Mouse (Mus musculus) heart, adult 11 months (tissue): ENCODE results near the gene Srbd1.

ENCODE experiments used
- DNase-seq: peaks from one replicate; pipeline ENCODE4 v3.0.0; 2022

Gene Srbd1

GRCm38 (mm10) chr17:86135835-86136234 lies 9.1 kb downstream of the Srbd1 start:
- no peak for DNase-seq

GRCm38 (mm10) chr17:86134461-86134860 lies 10.5 kb downstream of the Srbd1 start:
- DNase-seq: peak; percentile 61

- DNase-seq: peak; percentile 70
Observed at GRCm38 (mm10) chr17:86132534-86132933, 12.4 kb downstream of the Srbd1 start.

GRCm38 (mm10) chr17:86128198-86128597 lies 16.8 kb downstream of the Srbd1 start:
- peak; percentile 88 for DNase-seq

- peak; percentile 62 for DNase-seq
Observed at GRCm38 (mm10) chr17:86125908-86126307, 19.1 kb downstream of the Srbd1 start.

GRCm38 (mm10) chr17:86123146-86123545 lies 21.8 kb downstream of the Srbd1 start:
- peak; percentile 53 for DNase-seq

- DNase-seq: no peak
Observed at GRCm38 (mm10) chr17:86096875-86097274, 48.1 kb downstream of the Srbd1 start.

GRCm38 (mm10) chr17:86093124-86093523 lies 51.9 kb downstream of the Srbd1 start:
- DNase-seq: no peak

GRCm38 (mm10) chr17:86091631-86092030 lies 53.3 kb downstream of the Srbd1 start:
- no peak for DNase-seq

- DNase-seq: no peak
Observed at GRCm38 (mm10) chr17:86089893-86090588, 54.9 kb downstream of the Srbd1 start.

GRCm38 (mm10) chr17:86087922-86088321 lies 57.1 kb downstream of the Srbd1 start:
- DNase-seq: no peak

GRCm38 (mm10) chr17:86086191-86086590 lies 58.8 kb downstream of the Srbd1 start:
- DNase-seq: no peak

GRCm38 (mm10) chr17:86083207-86083606 lies 61.8 kb downstream of the Srbd1 start:
- DNase-seq: no peak

- no peak for DNase-seq
Observed at GRCm38 (mm10) chr17:86078060-86078459, 66.9 kb downstream of the Srbd1 start.

- no peak for DNase-seq
Observed at GRCm38 (mm10) chr17:86067444-86067843, 77.5 kb downstream of the Srbd1 start.

GRCm38 (mm10) chr17:86065833-86066232 lies 79.1 kb downstream of the Srbd1 start:
- DNase-seq: no peak

GRCm38 (mm10) chr17:86063461-86063860 lies 81.5 kb downstream of the Srbd1 start:
- DNase-seq: peak; percentile 87

- no peak for DNase-seq
Observed at GRCm38 (mm10) chr17:86060911-86061310, 84.1 kb downstream of the Srbd1 start.

GRCm38 (mm10) chr17:86040221-86040984 lies 104.6 kb downstream of the Srbd1 start:
- peak; percentile 60 for DNase-seq

GRCm38 (mm10) chr17:86039741-86040140 lies 105.2 kb downstream of the Srbd1 start:
- peak; percentile 37 for DNase-seq

- peak; percentile 87 for DNase-seq
Observed at GRCm38 (mm10) chr17:86038211-86038648, 106.7 kb downstream of the Srbd1 start.

GRCm38 (mm10) chr17:86035576-86035975 lies 109.4 kb downstream of the Srbd1 start:
- DNase-seq: no peak

GRCm38 (mm10) chr17:86035146-86035545 lies 109.8 kb downstream of the Srbd1 start:
- DNase-seq: peak; percentile 55

GRCm38 (mm10) chr17:86034641-86035040 lies 110.3 kb downstream of the Srbd1 start:
- DNase-seq: peak; percentile 36
